Mouse (Mus musculus): ENCODE results near the gene Nt5c2.

Gene Nt5c2

DNA sequence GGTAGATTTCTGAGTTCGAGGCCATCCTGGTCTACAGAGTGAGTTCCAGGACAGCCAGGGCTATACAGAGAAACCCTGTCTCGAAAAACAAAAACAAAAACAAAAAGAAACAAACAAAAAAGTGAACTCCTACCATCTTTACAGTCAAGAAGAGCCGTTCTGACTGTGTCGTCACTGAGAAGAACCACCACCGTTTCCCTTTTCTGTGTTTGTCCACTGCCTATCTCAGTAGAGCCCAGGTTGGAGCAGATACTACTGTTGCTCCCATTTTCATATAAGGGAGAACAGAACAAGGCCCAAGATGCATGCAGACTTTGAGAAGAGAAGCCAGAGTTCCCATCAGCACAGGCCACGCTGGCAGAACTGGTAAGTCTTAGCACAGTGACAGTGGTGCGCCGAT lies 124.3 kb downstream of the Nt5c2 start:
- no peak for DNase-seq (ENCODE audit: low read depth in 1 of 2, low spot score in 2 of 2)

DNA sequence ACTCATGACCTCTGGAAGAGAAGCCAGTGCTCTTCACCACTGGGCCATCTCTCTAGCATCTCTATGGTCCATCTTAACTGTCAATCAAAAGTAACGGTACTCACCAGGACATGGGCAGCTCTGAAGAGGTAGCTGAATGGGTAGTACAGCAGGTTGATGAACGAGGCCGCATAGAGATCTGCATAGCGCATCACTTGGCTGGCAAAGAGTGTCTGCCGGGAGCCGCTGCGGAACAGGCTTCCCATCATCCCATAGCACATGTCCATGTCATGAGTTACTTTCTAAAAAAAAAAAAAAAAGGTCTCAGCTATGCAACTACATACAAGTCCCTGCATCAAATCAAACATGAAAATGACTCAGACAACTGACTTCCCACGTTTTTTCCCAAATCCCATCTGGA lies 125.3 kb downstream of the Nt5c2 start:
- no peak for DNase-seq (ENCODE audit: low read depth in 1 of 2, low spot score in 2 of 2)

DNA sequence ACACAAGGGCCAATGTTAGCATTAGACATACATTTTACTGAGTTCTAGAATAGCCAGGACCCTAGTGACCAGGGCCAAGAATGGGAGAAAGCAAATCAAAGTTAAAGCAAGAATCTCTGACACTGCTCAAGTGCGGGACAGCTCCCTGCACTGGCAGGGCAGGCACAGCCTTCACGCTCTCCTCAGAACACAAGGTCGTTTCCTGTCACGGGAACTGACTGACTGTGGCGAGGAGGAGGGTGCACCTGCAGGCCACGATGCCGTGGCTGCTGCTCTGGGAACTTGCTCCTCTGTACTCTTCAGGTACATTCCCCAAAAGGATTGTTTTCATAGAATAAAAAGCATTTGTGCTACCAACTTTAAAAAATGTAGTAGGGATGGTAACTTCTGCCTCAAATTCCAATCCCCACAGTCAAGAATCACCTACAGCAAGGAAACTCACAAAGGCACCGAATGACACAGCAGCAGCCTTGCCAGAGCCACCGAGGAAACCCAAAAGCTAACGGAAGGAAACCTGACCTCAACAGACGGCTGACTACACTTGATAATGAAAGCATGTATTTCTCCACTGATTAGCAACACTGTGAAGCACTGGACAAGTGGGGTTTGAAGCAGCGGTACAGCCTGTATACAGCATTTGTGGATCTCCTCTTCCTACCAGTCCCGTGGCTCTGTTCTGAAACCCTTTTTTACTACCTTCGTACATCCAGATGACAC lies 127.0 kb downstream of the Nt5c2 start:
- no peak for DNase-seq (ENCODE audit: low read depth in 1 of 2, low spot score in 2 of 2)

DNA sequence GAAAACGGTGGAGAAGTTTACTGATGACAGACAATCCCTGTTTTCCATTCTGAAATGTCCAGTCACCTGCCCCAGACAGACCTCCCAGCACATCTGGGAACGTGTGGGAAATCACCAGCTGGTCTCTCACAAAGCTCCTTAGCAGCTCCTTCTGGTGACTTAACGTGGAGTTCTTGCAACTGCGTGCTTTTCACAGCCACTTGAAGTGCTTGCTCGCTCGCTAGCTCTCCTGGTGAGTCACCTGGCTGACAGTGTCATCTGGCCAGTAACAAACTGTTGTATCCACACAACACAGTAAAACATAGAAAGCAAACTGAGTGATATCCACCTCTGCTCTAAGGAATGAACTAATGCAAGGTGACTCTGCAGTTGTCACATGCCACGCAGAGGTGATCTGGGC lies 128.1 kb downstream of the Nt5c2 start:
- DNase-seq (ENCODE audit: low read depth in 1 of 2, low spot score in 2 of 2) = no peak

DNA sequence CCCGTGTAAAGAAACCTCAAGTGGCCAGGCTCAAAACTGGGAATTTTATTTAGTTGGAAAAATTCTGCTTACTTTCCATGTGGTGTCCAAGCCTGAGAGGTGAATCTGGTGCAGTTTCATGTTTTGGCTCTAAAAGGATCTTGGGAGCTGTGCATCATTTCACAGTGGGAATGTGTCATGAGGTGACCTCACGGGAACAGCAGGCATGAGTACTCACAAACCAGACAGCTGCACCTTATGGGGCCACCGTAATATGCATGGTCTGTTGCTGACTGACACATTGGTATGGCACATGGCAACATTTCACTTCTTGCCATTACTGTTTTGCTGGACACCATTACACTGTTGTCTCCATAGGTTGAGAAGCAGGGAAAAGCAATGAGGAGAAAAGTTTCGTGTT lies 129.6 kb downstream of the Nt5c2 start:
- DNase-seq (ENCODE audit: low read depth in 1 of 2, low spot score in 2 of 2) = no peak

DNA sequence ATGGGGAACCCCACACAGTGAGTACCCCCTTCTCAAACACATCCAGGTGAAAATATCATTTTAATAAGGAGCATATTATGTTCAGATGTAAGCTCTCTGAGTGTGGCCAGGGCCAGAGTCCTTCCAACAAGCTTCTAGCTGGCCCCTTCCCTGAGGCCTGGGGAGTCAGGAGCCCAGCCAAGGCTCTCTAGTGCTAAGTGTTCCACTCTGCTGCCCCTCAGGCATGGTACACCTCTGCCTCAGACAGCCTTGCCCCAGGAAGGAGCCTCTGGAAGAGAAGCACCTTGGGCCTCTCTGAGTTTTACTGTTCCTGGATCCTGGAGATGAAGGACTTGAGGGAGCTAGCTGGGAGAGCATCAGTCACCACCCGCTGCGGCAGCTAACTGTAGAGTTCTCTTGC lies 135.1 kb downstream of the Nt5c2 start:
- DNase-seq (ENCODE audit: low read depth in 1 of 2, low spot score in 2 of 2) = no peak

DNA sequence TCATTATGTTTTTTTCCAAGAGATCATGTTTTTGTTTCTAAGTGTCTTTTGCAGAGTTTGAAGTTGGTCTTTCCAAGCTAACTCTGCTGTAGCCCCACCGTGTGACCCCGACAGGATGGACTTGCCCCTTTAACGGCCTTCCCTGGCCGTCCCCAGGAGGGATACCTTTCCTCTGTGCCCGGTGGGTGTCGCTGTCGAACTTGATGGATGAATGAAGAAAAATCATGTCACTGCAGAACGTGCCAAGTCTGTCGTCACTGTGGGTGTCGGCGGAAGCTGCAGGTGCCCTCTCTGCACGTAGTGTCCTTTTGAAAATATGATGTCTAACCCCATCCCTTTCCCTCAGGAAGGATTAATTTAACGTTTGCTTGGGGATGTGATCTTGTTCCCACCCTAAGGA lies 136.6 kb downstream of the Nt5c2 start:
- no peak for DNase-seq (ENCODE audit: low read depth in 1 of 2, low spot score in 2 of 2)

DNA sequence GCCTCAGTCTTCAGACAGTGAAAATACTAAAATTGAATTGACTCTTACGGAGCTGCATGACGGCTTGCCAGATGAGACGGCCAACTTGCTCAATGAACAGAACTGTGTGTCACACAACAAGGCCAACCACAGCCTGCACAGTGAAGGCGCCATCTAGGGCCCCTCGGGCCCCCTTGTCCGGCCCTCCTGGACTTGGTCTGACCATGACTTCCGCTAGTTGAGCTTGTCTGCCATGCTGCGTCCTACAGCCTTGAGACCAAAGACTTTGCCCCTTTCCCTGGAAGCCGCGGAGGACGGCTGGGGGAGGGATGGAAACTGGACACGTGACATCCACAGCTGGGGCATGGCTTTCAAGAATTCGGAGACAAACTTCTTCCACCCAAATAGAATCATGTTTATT lies 137.1 kb downstream of the Nt5c2 start:
- DNase-seq (ENCODE audit: low read depth in 1 of 2, low spot score in 2 of 2) = no peak

DNA sequence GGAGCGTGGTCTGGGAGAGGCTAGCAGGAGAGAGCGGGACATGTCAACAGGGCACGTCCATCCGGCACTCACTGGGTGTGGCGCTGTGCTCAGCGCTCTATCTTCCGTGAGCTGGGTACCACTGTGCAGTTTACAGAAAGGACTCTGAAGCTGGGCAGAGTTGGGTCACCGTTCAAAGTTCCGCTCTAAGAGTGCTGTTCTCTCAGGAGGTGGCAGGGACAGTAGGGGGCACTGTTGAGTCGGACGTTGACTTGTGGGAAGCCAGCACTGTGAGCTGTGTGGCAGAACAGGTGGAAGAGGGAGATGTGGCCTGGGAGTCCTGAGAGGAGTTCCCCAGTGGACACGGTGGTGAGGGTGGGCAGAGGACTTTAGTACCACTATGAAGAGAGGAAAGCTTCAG lies 139.2 kb downstream of the Nt5c2 start:
- DNase-seq (ENCODE audit: low read depth in 1 of 2, low spot score in 2 of 2) = peak; percentile 35 to 69

DNA sequence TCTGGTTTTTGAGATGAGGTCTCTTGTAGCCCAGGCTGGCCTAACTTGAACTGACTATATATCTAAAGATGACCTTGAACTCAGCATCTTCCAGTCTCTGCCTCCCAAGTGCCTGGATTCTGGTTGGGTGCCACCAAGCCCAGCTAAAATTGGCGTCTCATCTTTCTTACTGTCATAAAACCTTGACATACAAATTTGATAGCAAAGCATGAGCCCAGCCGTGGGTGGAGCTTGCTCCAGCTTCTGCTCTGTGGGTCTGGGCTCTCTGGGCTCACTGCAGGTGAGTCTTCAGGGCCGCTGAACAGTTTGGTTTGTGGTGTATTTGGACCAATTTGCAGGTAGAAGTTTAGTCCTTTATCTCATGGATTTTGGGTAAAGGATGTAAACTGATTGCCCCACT lies 141.0 kb downstream of the Nt5c2 start:
- no peak for DNase-seq (ENCODE audit: low read depth in 1 of 2, low spot score in 2 of 2)

DNA sequence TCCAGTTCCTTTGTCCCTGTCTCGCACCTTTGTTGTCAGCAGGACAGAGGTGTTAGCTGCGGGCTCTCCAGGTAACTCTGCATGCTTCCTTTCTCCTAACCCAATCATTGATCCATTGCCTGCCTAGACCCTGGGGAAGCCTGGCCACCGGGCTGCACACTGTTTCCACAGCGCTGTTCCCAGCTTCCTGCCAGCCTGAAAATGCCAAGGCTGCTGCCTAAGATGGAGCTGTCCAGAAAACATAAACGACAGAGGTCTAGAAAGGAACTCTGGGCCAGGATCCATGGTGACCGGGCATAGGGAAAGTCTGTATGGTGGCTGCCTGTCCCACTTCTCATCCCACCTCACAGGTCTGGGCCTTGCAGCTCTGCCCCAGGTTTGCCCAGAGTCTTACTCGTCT lies 143.3 kb downstream of the Nt5c2 start:
- no peak for DNase-seq (ENCODE audit: low read depth in 1 of 2, low spot score in 2 of 2)

DNA sequence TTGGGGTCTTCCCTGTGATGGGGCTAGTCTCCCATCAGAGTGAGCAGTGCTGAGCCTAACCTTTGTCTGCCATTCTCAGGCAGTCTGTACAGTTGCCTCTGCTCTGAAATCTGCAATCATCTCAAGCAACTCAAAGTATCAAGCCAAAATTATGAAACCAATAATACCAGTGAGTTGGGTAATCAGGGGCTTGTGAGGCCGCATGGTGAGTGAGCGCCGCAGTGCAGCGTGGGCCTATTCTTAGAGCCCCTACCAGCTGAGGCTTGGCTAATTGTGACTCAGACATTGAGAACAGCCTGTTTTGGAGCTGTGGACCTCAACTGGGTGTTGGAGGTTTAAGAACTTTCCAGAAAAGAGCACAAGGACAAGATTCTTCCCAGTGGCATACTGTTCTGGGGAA lies 143.9 kb downstream of the Nt5c2 start:
- DNase-seq (ENCODE audit: low read depth in 1 of 2, low spot score in 2 of 2) = no peak

DNA sequence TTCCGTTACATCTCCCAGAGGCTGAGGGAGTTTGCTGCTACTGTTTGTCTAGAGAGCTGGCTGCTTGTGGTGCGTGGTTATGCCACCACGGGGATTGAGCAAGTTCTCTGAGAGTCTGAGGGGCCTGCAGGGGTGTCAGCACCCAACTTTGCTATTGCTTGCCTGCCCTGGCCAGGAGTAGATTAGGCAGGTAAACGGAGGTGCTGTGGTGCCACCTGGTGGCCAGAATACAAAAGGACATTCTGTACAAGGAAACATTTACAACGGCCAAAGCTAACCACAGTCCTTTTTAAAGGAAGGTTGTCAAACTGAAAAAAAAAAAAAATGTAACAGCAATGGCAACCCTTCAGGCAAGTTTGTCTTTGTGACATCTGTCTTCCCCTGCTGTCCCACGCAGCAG lies 145.4 kb downstream of the Nt5c2 start:
- DNase-seq (ENCODE audit: low read depth in 1 of 2, low spot score in 2 of 2) = peak; percentile 78 to 79

DNA sequence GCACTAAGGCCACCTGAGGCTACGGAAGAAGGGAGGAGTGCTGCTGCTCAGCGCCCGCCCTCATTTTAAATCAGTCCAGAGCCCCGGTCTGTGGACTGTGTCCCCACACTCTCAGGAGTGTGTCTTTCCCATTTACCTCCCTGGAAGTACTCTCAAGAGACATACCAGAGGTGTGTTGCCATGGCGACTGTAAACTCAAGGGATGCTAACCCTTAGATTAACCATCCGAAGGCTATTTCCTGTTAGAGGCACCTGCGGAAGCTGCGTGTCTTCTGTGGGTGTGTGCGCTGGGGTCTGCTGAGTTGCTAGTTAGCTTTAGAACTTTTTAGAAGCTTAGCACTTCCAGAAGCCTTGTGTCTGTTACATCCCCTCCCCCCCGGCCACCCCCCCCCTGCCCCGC lies 145.9 kb downstream of the Nt5c2 start:
- no peak for DNase-seq (ENCODE audit: low read depth in 1 of 2, low spot score in 2 of 2)

DNA sequence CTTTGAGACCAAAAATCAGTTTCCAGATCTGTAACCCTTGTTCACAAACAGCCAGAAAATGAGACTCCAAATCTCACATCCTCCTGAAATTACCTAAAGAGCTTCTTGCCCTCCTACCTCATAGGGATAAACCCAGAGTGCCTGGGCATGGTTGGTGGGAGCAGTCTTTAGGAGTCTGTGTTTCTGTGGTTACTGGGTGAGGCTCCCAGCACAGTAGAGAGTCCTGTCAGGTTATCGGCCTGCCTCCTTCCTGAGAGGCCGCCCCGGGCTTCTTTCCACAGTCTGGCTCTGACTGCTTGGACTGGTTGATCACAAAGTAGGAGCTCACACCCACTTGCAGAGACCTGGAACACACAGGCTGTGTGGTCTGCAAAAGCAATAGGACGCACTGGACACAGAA lies 149.6 kb downstream of the Nt5c2 start:
- no peak for DNase-seq (ENCODE audit: low read depth in 1 of 2, low spot score in 2 of 2)

DNA sequence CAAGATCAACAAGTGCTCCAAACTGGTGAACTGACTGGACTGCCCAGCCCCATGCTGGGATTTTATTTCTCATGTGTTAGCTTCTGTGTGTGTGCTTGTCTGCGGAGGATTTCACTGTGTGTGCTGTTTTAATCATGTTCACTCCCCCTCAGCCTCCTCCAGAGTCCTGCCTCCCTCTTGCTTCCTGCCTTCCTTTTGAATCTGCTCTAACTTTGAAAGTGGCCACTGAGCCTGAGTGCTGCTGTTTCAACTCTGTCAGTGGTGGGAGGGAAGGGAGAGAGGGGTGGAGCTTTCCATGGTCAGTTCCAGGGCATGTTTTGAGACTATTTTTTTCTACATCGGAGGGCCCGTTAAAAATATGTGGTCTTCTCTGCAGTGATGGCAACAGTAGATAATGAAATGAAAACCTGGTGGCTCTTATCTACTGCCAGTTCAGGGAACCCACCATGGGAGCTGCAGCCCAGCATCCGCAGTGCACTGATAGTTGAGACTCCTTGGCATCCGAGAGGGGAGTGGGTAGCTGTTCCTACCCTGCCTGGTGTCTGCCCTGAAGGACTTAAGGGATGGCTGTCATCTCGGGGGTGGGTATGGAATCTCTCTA lies 150.1 kb downstream of the Nt5c2 start:
- DNase-seq (ENCODE audit: low read depth in 1 of 2, low spot score in 2 of 2) = no peak

DNA sequence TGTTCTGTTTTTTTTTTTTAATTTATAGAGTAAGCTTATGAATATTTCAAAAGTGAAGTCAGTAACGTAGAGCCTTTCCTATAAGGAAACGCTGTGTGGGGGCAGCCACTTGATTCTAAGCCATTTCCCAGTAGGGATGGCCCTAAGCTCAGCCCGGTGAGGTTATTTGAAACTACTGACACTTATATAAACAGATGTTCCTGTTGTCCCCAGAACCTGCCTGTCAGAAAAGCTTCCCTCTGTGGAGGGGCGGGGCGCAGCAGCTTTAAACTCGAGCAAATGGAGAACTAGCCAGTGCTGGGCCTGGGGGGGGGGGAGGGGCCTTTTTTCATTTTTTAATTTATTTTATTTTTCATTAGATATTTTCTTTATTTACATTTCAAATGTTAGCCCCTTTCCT lies 150.9 kb downstream of the Nt5c2 start:
- peak in 1 of 2 experiments; percentile 41 for DNase-seq (ENCODE audit: low read depth in 1 of 2, low spot score in 2 of 2)

DNA sequence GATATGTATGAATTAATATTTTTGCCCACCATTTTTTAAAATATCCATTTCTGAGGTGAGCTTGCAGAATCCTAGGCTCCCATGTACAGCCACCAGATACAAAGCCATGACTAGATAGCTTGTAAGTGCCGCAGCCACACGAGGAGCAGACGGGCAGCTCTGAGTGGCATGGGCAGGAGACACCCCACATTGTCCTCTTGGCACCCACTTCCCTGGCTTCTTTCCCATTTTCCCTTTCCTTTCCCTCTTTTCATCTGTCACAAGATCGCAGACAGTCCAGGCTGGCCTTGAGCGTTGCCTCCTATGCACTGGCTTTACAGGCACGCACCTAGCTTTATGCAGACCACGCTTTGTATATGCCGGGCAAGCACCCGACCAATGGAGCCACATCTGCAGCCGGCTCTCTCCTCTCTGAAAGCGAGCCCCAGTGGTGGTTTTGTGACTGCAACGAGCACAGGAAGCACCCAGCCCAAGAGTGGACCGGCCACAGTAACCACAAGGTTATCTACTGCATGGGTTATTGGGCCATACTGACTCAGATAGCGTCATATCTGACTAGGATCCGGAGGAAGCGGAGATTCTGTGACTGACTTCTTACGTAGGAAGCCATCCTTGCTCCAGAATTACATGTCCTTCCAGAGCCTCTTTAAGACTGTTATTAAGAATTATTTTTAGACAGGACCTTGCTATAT lies 151.6 kb downstream of the Nt5c2 start:
- peak; percentile 68 for DNase-seq (ENCODE audit: low read depth in 1 of 2, low spot score in 2 of 2)

DNA sequence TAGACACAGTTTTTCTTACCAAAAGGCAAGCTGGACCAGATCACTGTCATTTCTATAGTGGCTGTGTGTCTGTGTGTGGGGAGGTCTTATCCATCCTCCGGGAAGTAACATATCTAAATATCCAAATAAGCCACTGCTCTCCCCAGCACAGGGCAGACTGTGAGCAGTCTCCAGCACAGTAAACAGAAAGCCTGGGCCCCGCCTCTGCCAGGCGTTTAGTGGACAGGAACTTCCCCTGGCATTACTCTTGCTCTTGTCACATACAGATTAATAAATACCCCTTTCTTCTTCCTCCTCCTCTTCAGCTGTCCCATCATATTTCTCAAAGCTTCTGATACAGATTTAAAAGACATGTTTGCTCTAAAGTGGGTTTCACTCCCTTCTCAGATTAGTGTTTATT lies 152.4 kb downstream of the Nt5c2 start:
- DNase-seq (ENCODE audit: low read depth in 1 of 2, low spot score in 2 of 2) = no peak

DNA sequence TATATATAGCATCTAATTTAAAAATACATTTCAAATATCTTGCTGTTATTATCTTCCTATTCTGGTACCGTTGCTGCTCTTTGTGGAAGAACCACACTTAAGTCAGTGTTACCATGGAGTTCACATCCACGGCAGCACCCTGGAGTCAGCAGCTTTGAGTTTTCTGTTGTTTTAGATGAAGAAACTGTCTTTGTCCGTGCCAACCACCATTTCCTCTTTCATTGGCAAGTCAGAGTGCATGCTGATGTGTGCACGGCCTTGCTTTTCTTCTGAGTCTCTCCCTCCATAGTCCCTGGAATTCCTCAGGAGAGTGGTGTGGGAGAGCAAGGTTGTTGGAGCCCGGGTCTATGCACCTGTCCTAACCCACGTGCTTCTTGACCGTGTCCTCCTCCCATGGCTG lies 156.8 kb downstream of the Nt5c2 start:
- no peak for DNase-seq (ENCODE audit: low read depth in 1 of 2, low spot score in 2 of 2)

DNA sequence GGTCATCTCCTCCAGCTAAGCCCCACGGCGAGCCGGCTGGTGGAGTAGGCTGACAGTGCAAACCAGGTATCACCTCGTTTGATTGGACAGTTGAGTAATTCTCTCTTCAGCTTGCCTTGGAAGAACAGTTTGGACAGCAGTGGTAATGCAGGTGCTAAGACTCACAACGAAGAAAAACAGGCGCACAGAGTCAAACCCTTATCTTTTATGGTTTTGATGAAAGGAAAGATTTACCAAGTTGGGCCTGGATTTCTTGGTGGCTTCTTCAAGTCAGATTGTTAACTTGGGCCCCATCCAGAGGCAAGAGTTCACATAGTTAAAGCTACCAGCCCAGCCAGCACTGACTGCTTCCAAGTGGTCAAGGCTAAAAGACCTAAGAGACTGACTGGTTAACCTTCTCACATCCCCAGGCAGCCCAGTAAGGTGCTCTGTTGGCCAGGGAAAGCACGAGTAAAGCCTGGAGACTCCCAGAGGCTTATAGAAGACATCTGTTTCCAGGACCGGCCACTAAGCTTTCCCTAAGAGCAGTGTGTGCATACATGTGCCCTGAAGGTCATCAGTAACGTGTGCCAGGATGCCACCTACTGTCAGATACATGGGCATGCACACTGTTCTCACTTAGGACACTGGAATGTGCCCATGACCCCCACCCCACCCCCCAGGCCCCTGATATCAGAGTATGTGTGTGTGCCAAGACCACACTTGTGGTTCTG lies 157.5 kb downstream of the Nt5c2 start:
- DNase-seq (ENCODE audit: low read depth in 1 of 2, low spot score in 2 of 2) = no peak

DNA sequence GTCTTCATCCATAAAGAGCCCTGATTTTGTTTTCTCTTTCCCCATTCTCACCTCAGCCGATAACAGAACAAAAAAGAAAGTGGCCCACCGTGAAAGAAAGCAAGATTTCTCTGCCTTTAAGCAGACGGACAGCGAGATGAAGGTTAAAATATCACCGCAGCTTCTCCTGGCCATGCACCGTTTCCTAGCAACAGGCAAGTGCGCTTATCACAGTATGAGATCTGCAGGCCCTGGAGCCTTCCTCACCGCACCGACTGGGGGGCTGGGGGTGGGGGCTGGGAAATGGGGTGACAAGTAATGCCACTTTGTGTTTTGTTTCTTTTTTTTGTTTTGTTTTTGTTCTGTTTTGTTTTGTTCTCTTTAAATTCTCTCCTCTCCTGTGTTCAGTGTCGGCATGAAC lies 158.2 kb downstream of the Nt5c2 start:
- DNase-seq (ENCODE audit: low read depth in 1 of 2, low spot score in 2 of 2) = no peak

Measured in monocyte, adult 2 months (primary cell).